Mouse (Mus musculus) frontal cortex, adult 2 months (tissue): ENCODE data around the gene Krtap2-4. TPM values are rescaled to one million over a fixed set of nuclear protein-coding genes. Genes with fewer than 3 reads are reported as not detected.
A peak's percentile ranks its signal among the peaks of the same experiment; 100 is the strongest.
"Not testable (repeated sequence)": the region's sequence is repeated elsewhere in the genome, so short reads cannot be mapped to it uniquely, and the experiment has no call there.

ENCODE experiments used
- DNase-seq, 2 experiments: peaks; one replicate each; pipeline ENCODE4 v3.0.0; 2022; ENCODE audit warnings: low spot score in 1 of 2; ENCODE audit errors: extremely low spot score in 1 of 2
- polyA plus RNA-seq: library from polyadenylated mRNA; depleted of rRNA; stranded (reverse); fragments of >200 nt; gene quantifications from 2 replicates; pipeline ENCODE4 v1.2.3, GENCODE M21; 2012; rRNA removed

Krtap2-4 gene
- polyA plus RNA-seq = not detected in 2 replicates

DNA sequence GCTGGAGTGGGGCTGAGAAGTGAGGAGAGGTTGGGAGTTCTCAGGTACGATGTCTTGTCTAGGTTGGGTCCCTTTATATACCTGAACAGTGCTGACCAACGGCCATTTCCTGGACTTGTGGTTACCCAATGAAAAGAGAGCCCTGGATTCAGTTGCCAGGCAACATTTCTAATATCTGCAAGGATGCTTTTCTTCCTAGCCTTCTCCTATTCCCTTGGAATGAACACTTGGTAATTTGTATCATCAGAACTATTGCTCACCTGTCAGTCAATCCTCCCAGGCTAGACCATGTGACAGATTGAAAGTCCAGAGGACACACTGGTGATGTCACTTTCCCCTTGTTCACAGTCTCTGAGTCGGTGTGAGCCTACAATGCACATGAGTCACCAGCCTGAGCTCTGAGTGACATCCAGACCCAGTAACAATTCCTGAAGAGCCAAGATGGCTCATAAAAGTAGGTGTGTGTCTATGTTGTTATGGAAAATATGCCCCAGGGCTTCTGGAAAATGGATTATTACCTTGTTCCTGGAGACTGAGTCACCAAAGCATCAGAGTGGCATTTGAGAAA, at the start of gene Krtap2-4:
Krtap2-4 (minus strand) TSS at position 51 of the 568 bp plus-strand sequence.
- no peak for DNase-seq

DNA sequence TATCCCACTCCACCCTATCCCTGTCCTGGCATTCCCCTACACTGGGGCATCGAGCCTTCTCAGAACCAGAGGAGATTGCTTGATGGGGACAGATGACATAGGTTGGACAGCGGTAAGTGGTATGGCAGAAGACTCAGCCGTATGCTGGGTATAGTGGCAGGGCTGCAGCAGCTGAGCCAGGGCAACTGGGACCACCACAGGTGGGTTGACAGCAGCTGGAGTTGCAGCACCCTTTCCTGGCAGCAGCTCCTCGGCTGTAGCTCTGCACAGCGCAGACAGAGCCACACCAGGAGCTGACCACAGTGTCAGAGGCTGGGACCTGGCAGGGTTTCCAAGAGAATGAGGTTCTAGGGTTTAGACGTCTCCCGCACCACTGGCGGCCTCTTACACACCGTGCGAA, 48.2 kb upstream of the Krtap2-4 start:
- DNase-seq = no peak

DNA sequence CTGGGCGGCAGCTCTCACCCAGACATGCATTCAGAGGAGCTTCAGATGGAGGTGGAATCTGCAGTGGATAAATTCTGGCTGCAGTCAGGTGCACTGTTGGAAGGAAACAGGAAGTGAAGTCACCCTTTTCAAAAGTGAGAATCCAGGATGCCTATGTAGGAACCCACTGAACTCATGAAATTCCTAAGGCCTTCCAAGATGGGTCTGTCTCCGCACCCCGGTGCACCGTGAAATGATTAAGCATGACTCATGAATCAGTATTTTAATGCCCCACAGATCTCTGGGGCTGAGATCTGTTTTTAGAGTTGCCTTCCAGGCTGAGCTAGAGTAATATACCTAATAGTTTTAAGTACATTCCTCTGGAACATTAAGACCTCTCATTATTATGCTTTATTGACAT, 44.6 kb upstream of the Krtap2-4 start:
- no peak for DNase-seq

DNA sequence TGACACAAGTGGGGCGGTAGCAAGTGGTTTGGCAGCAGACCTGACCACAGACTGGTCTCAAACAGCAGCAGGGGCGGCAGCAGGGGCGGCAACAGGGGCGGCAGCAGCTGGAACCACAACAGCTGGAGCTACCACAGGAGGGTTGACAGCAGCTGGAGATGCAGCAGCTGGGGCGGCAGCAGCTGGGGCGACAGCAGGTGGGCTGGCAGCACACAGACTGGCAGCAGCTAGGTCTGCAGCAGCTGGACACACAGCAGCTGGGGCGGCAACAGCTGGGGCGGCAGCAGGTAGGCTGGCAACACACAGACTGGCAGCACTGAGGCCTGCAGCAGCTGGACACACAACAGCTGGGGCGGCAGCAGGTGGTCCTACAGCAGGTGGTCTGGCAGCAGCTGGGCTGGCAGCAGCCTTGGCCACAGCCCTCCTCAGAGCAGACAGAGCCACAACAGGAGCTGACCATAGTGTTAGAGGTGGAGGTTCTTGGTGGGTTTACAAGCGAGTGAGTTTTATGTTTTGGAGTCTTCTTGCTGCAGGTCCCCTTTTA, 43.9 kb upstream of the Krtap2-4 start, which contains the start of gene Gm11563:
Gm11563 (minus strand) TSS at position 494 of the 544 bp plus-strand sequence.
- DNase-seq = not testable (repeated sequence)

DNA sequence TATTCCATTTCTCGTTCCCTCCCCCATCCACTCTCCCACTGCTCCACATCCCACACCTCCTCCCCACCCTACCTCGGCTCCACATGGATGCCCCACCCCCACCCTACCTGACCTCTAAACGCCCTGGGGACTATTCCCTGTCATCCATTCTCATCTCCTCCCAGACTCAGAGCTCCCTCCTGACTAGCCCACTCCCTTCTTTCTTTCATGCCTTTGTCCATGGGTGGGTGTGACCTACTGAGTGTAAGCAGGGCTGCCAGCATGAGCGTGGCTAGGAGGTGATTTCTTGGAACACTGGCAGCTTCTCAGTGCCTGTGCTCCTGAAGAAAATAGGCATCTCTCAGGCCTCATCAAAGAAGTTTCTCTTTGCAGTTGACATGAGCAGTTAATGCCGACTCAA, 42.4 kb upstream of the Krtap2-4 start:
- no peak for DNase-seq

DNA sequence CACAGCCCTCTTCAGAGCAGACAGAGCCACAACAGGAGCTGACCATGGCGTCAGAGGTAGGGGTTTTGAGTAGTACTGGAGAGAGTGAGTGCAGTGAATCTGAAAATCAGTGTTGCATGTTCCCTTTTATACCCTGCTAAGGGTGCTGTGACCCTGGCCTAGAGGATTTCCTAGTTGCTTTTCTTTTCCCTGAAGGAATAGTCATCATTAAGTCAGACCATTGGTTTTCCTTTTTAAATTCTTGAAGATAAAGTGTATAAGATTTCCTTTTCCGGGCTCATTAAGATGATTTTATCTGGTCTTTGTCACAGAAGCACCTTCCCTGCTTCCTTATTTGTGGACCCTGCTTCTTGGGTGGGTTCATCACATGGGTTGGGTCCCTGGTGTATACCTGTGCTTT, 35.5 kb upstream of the Krtap2-4 start, which contains the start of gene Gm11555:
Gm11555 (minus strand) TSS at position 101 of the 400 bp plus-strand sequence.
- DNase-seq = no peak

DNA sequence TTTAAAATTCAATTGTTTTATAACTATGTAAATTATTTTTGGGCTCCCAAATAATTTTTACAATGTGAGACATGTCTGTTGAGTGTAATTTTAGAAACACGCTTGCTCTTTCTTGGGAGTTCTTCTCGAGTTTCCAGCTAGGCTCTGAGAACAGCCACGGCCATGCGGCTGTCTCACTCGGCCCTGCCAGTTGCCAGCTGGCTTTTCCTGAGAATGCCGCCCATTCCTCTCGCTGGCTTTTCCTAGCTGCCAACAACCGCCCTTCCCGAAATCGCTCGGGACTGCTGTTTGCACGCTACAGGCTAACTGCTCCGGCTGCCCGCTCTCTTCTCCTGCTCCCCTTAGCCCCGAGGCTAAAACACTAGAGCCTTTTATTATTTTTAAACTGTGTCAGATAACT, 31.8 kb upstream of the Krtap2-4 start:
- peak in 1 of 2 experiments; percentile 42 for DNase-seq

DNA sequence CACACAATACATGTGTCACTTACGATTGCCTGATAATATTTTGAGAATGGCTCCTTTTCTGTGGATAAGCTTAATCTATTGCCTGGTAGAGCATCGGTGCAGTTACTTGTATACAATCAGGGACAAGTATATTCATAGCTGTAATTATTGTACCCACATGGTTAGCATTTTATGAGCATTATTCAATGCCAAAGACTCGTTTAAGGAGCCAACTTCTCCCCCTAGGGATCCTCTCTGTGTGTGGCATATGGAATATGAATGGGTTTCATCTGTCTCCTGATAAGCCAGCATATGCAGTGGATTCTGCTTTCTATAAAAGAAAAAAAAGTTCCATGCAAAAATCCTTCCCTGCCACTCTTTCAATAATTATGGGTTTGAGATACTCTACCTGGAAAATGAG, 29.7 kb upstream of the Krtap2-4 start:
- no peak for DNase-seq

DNA sequence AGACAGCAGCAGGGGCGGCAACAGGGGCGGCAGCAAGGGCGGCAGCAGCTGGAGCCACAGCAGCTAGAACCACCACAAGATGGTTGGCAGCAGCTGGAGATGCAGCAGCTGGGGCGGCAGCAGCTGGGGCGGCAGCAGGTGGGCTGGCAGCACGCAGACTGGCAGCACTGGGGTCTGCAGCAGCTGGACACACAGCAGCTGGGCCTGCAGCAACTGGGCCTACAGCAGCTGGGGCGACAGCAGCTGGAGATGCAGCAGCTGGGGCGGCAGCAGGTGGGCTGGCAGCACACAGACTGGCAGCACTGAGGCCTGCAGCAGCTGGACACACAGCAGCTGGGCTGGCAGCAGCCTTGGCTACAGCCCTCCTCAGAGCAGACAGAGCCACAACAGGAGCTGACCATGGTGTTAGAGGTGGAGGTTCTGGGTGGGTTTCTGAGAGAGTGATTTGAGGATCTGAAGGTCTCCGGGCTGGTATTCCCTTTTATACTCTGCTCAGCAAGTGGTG, 29.0 kb upstream of the Krtap2-4 start, which contains the start of gene Krtap4-7:
Krtap4-7 (minus strand) TSS at position 455 of the 505 bp plus-strand sequence.
- DNase-seq = not testable (repeated sequence)

DNA sequence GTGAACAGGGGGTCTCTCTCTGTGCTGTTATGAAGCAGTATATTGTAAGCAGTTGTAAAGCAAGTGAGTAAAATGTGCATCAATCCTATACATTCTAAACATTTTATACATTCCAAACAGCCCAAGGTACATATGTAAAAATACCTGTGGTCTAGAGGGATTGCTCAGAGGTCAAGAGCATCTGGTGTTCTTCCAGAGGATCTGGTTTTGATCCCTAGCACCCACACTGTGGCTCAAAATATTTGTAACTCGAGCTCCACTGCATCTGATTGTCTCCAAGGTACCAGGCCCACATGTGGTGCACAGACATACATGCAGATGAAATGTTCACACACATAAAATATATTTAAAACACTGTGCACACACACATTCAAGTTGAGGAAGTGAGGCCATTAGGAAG, 26.3 kb upstream of the Krtap2-4 start:
- DNase-seq = no peak

DNA sequence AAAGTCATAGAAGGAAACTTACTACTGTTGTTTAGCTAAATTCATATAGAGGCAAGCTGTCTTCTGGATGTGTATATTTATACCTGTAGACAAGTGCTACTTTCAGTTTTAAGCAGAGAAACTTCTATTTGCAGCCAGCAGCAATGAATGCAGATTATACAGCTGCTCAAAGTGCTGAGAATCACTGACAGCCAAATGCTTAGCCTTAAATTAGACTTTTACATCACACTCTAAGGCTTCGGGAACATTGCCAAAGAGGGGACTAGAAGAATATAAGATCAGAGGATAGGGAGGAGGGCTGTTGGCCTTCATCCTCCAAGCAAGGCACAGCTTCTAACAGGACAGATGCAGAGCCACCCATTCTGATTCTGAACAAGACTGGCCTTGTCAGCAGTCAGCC, 22.4 kb upstream of the Krtap2-4 start:
- DNase-seq = peak; percentile 3 to 42

DNA sequence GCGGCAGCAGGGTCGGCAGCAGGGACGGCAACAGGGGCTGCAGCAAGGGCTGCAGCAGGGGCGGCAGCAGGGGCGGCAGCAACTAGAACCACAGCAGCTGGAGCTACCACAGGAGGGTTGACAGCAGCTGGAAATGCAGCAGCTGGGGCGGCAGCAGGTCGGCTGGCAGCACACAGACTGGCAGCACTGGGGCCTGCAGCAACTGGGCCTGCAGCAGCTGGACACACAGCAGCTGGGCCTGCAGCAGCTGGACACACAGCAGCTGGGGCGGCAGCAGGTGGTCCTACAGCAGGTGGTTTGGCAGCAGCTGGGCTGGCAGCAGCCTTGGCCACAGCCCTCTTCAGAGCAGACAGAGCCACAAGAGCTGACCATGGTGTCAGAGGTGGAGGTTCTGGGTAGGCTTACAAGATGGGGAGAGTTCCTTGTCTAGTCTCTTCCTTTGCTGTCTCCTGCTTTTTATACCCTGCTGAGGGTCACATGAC, 20.0 kb upstream of the Krtap2-4 start, which contains the start of gene Krtap4-2:
Krtap4-2 (minus strand) TSS at position 432 of the 482 bp plus-strand sequence.
- no peak for DNase-seq

DNA sequence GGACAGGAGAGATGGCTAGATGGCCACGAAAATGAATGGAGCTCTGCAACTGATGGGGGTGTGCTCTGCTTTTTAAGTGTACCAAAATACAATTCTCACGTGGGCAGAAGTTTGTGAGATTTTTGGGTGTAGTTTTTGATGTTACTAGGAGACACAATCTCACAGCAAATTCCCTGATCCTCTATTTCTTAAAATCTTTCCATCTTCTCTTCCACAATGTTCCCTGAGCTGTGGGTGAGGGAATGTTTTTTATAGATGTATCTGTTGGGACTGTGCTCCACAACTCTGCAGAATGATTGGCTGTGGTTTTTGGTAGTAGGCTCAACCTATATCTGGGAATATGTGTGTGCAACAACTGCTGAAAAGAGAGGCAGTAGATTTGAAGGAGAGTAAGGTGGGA, 18.6 kb upstream of the Krtap2-4 start:
- peak; percentile 25 to 61 for DNase-seq

DNA sequence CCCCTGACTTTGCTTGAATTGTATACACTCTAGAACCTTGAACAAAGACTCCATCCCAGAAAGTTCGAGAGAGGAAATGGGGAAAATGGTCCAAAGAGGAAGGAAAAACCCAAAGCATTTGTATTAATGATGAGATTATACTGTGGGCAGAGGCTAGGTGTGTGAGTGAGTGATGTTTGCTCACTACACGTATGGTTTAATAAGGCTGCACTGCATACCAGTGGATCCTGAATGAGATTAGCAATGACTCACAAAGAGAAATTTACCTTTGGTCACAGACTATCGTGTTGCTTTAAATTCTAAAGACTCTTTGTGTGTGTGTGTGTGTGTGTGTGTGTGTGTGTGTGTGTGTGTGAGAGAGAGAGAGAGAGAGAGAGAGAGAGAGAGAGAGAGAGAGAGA, 16.2 kb upstream of the Krtap2-4 start:
- no peak for DNase-seq

DNA sequence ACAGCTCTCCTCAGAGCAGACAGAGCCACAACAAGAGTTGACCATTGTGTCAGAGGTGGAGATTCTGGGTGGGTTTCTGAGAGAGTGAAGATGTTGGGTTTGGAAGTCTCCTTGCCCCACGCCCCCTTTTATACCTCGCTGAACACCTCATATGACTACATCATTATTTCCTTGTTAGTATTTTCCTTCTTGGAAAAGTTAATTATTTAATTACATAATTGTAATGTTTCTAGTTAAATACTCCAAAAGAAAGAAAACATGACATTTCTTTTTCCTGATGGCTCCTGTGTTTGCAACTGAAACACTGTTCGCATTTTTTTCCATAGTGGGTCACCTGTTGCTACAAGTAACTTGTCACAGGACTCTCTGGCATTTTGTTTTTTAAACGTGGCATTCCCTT, 13.5 kb upstream of the Krtap2-4 start, which contains the start of gene Krtap4-1:
Krtap4-1 (minus strand) TSS at position 101 of the 400 bp plus-strand sequence.
- no peak for DNase-seq

DNA sequence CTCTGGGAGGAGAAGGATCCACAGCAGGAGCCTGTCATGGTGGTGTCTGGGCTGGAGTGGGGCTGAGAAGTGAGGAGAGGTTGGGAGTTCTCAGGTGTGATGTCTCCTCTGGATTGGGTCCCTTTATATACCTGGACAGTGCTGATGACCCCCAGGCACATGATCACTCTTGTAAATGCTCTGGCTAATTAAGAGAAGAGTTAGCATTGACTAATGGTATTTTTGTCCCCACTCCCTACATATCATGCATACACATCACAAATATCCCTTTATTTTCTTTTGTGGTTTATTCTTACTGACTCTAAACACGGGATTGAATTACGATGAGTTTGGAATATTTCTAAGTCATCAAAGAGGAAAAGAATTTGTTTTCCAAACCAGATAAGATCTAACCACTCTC, 5.7 kb upstream of the Krtap2-4 start, which contains the start of gene Gm11562:
Gm11562 (minus strand) TSS at position 101 of the 400 bp plus-strand sequence.
- DNase-seq = no peak

DNA sequence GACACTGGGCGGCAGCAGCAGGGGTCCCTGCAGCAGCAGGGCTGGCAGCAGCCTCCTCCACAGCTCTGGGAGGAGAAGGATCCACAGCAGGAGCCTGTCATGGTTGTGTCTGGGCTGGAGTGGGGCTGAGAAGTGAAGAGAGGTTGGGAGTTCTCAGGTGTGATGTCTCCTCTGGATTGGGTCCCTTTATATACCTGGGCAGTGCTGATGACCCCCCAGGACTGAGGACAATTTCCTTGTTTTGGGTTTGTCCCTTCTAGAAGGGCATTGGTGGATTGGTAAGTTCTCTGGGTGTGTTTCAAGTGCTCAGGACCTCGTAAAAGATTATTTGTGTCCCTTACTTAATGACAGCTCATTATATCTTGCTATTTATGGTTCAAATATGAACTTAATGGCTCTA, 4.6 kb downstream of the Krtap2-4 start, which contains the start of gene Gm11937:
Gm11937 (minus strand) TSS at position 101 of the 400 bp plus-strand sequence.
- DNase-seq = not testable (repeated sequence)

DNA sequence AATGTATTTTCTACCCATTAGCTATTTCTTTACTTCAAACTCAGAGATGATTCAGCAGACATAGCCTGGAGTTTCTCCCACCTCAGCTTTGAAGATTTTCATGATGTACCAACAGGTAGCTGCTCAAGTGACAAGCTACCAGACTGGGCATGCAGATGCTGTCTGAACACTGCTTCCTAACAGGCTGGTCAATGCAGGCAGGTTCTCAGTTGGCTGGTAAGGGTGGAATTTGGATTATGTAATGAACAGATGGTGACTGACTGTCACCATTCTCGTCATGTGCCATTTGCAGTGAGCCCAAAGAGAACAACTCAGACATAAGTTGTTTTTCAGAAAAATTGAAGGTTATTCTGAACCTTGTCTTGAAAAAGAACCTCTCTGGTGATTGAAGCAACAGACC, 5.5 kb downstream of the Krtap2-4 start:
- peak; percentile 46 to 61 for DNase-seq

DNA sequence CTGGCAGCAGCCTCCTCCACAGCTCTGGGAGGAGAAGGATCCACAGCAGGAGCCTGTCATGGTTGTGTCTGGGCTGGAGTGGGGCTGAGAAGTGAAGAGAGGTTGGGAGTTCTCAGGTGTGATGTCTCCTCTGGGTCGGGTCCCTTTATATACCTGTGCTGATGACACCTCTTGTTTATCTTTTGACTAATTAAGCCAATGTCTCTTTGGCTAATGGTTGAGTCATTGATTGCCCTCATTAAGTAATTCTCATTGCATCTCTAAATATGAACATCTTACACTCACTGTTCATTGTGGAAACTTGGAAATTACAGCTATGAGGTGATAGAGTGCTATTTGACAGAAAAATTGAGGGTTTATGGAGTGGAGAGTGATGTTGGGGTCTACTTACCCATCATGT, 11.4 kb downstream of the Krtap2-4 start, which contains the start of gene Gm11938:
Gm11938 (minus strand) TSS at position 101 of the 400 bp plus-strand sequence.
- DNase-seq = not testable (repeated sequence)

DNA sequence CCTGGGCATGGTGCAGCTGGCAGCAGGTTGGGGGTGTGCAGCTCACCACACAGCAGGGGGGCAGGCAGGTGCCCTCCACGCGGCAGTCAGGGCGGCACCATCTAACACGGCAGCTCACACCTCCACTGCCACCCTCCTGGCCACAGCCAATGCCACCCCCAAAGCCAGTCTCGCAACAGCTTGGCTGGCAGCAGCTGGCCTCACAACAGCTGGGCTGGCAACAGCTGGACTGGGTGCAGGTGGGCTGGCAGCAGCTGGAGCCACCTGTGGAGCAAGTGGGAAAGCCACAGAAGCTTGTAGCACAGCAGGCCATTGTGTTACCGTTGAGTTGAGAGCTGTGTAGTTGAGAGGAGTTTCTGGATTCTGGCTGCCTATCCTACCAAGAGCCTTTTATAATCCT, 16.9 kb downstream of the Krtap2-4 start, which contains the start of gene Krtap9-3:
Krtap9-3 (minus strand) TSS at position 364 of the 400 bp plus-strand sequence.
- not testable (repeated sequence) for DNase-seq

DNA sequence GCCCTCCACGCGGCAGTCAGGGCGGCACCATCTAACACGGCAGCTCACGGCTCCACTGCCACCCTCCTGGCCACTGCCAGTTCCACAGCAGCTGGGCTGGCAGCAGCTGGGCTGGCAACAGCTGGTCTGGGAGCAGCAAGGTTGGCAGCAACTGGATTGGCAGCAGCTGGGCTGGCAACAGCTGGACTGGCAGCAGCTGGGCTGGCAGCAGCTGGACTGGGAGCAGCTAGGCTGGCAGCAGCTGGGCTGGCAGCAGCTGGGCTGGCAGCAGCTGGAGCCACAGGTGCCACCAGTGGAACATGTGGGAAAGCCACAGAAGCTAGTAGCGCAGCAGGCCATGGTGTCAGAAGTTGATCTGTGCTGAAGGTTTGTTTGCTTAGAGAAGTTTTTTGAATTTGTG, 23.7 kb downstream of the Krtap2-4 start, which contains the start of gene Krtap1-3:
Krtap1-3 (minus strand) TSS at position 359 of the 400 bp plus-strand sequence.
- no peak for DNase-seq
